Mouse (Mus musculus): ENCODE measurements around the gene Tpt1.
"Not testable (repeated sequence)": the region's sequence is repeated elsewhere in the genome, so short reads cannot be mapped to it uniquely, and the experiment has no call there.

Tpt1 gene

DNA sequence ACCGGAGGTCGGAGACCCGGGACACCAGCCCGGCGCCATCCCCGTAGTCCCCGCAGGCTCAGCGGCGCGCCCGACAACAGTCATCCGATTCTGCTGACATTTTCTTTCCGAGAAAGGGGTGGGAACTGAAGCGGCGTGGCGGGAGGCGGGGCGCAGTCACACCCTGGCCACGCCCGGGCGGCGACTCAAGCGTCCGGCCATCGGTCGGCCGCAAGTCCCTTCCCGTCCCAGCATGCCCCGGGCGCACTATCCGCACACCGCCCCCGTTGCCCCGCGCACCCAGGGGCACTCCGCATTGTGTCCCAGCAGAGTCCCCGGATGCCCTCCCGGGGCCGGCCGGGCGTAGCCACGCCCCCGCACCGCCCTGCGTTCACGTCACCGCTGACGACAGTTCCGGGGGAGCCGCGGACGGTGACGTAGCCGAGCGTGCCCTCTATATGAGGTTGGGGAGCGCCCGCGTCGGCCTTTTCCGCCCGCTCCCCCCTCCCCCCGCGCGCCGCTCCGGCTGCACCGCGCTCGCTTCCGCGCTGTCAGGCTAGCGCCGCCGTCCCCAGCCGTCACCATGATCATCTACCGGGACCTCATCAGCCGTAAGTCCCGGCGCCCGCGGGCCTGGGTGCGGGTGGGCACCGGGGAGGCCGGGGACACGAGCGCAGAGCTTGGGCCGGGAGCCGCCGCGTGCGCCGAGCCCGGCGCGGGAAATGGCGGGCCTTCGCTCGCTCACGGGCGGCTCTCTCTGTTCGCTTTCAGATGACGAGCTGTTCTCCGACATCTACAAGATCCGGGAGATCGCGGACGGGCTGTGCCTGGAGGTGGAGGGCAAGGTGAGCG lies at the start of gene Tpt1:
Tpt1 (plus strand) TSS at position 227 of the 831 bp plus-strand sequence.
- DNase-seq: peak; percentile 95 to 96

DNA sequence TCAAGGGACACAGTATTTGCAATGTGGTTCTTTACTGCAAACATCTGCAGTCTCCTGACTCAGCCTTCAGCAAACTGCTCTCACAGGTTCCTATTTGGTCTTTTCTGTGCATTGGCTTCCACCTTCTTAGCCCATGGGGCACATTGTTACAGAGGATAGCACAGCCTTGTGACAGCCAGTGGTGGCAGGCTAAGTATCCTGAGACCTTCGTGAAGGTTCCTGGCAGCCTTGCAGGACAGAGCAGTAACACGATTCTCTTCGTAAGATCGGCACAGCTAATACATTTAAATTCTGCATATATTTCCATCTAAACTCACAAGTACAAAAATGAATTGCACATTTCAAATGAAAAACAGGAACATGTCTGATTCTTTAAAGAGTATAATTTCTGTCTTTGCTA lies 49.0 kb upstream of the Tpt1 start:
- no peak for DNase-seq

DNA sequence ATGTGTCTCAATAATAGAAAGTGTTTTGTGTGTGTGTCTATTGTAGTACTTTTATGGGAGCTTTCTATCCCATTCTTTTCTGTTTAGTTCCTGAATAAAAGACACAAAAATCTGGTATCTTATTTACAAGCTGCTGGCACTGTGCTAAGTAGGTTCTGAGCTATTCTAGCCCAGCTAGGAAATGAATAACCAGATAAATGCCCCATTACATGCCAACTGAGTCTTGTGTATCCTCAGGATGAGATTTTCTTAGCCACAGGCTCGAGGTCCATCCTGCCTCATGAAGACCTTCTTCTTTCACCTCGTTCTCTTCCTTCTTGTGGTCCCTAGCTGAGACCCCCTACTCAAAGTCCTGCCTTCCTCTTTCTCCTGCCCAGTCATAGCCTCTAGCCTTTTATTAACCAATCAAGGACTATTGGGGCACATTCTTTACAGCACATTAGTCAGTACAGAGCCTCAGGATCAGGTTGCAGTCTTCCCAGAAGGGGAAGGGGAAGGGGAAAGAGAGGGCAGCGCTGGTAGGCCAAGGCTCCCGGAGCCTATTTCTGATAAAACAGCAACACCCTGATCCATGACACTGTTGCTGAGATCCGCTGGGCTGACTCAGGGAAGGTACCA lies 47.0 kb upstream of the Tpt1 start:
- no peak for DNase-seq

DNA sequence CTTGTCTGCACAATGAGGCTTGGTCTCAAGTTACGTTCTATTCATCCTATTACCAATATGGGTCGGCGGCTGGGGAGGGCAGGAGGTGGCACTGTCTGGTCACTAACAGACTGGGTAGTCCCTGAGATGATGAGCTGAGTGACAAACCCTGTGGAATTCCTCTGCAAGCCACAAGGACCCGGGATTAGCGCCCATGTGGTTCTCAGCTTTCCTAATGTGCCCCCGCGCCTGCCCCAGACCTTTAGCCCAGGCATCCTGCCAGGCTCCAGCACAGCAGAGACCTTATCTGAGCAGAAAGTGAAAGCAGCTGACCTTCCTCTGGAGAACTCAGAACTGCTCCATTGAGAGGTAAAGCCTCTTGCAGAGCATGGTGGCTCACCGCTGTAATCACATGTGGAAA lies 37.1 kb upstream of the Tpt1 start:
- DNase-seq: no peak

DNA sequence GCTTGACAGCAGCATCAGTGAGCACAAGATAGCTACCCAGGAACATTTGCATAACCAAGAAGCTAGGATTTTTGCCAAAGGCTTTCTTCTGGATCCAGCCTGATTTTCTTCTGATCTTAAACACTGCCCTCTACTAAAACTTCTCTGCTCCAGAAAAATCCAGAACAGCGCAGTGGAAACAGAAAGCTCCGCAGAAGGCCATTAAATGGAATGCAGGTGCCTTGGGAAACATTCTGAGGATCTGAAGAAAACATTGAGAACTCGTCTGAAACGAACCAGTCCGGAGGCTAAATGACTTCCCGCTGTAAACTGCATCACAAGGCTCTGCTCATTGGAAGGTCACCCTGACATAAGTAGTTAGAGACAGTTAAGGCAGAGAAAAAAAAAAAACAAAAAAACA lies 35.0 kb upstream of the Tpt1 start:
- no peak for DNase-seq

DNA sequence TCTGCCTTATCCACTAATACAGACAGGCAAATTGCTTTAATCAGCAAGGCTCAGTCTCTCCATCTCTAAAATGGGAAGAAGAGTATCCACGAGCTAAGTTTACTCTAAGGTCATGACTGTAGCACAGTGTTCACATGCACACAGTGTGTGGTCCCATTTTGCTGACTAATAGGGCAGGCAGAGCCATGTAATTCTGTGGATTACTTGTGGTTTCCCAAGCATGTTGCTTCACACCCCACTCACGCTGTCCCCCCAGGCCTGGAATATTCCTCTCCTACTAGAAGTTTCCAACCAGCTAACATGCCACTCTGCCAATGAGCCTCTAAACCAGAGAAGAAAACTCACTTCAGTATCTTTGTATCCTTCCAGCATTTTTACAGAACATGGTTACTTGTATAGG lies 26.4 kb upstream of the Tpt1 start:
- no peak for DNase-seq

DNA sequence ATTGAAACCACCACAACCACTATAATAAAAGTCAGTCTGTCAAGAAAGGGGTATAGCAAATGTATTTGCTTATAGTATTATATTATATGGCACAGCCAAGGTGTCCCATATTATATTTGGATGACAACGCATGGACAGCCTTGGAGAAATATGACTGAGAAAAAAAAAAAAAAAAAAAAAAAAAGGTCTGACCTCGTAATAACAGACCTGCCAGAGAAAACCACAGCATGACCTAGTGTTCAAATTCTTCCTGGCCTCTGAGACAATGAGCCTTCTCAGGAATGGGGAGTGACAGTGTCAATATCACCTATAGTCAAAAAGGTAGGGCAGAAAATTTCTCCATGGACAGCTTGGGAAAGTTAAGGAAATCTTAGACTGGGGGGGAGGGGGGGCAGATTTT lies 25.6 kb upstream of the Tpt1 start:
- no peak for DNase-seq

DNA sequence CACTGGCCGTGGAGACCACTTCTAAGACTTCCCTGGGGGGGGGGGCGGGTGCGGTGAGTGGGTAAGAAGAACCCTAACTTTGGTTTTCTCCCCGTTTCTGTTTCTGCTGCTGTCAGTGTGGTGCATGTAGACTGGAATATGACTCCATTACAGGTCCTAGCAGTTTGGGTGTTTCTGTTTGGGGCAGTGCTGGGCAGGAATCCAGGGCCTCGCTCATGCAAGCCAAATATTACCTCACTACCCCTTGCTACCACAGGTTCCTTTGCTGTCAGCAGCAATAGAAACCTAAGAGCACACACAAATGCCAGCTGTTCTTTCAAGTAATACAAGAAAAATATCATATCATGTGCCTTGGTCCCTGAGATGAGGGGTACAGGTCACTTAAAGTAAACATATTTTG lies 24.9 kb upstream of the Tpt1 start:
- no peak for DNase-seq

DNA sequence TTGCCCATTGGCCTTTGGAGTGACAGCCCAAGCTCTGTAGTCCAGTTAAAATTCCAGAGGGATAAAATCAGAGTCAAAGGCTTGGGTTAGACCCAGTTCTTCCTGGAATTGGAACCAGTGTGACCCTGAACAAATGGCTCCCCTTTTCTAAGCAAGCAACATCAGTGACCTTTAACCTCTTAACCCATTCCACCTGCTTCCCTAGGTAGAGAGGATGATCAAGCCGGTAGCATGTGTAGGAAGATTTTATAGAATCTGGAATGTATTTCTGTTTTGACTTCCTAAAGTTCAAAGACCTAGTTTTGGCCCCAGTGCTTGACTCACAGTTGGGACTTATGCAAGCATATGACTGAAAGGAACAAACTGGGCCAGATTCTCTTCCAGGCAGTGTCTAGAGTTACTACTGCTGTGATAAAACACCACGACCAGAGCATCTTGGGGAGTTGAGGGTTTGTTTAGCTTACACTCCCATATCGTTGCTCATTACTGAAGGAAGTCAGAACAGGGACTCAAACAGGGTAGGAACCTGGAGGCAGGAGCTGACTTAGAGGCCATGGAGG lies 18.0 kb upstream of the Tpt1 start:
- no peak for DNase-seq

DNA sequence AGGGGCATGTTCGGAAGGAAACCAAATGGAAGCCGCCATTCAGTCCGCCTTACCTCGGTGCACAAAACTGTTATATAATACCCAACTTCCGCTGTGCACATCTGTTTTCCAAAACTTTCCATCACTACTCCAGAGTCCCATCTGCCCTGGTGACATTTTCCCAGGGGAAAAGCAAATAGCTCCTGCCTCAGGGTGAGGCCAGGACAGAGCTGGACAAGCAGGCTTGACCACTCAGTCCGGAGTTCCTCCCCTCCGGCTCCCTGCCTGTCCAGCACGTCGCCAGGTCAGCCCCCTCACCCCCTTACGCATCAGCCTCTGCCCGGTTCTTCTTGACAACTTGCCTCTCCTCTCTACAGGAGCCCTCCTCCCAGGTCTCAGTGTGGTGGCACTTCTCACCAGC lies 16.7 kb upstream of the Tpt1 start:
- no peak for DNase-seq

DNA sequence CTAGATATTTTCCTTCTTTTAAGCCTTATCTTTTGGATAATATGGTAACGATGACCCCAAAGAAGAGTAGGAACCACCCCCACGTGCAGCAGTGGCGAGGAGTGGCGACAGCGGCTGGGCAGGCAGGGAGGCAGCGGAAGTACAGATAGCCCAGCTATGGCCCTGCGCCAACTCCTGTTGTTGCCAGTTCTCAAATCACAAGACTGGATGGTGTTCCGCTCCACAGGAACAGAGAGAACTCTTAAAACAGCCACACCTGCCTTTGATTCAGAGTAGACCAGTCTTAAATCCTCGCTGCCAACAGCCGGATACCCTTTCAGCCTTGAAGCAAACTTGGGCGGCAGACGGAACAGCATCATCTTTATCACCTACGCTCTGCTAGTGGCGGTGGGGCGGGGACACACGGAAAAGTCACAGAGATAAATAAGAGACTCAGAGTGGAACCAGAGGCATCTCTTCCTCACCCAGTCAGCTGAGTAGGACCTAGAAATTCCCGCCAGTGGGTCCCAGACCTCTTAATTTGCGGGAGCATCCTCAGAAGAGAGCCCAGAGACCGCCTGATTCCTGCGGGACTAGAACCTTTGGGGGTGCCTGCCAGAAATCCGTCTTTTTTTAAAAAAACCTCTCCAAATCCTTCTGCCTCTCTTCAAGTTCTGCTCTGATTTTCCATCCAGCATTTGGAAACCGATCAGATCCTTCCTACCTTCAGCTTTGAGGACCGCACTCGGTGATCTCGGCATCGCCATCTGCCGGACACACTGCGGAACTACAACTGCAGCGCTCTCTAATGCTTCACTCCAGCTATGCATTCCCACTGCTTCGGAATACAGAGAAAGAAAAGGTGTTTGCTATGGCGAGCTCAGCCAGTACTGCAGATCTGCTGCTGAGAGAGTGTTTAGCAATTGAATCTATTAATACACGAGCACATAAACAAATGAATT lies 15.8 kb upstream of the Tpt1 start:
- DNase-seq: peak; percentile 46 to 48

DNA sequence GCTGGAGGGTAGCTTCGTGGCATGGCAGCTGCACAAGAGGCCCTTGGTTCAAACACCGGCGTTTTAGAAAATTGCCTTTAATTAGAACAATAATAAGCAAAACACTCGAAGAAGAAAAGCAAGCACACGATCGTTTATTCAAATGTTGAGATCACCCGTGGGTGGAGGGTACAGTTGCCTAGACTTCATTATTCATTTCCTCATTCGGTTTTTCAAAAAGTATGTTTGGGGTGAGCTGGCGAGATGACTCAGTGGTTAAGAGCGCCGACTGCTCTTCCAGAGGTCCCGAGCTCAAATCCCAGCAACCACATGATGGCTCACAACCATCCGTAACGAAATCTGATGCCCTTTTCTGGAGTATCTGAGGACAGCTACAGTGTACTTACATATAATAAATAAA lies 15.1 kb upstream of the Tpt1 start:
- not testable (repeated sequence) for DNase-seq

DNA sequence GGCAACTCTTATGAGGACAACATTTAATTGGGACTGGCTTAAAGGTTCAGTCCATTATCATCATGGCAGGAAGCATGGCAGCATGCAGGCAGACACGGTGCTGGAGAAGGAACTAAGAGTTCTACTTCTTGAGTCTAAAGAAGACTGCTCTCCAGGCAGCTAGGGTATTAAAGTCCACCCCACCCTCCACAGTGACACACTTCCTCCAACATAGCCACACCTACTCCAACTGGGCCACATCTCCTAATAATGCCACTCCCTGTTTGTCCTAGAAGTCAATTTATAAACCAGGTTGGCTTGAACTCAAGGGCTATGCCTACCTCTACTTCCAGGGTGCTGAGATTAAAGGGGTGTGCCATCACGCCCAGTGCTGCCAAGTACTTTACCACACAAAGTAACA lies 12.9 kb upstream of the Tpt1 start:
- DNase-seq: no peak

DNA sequence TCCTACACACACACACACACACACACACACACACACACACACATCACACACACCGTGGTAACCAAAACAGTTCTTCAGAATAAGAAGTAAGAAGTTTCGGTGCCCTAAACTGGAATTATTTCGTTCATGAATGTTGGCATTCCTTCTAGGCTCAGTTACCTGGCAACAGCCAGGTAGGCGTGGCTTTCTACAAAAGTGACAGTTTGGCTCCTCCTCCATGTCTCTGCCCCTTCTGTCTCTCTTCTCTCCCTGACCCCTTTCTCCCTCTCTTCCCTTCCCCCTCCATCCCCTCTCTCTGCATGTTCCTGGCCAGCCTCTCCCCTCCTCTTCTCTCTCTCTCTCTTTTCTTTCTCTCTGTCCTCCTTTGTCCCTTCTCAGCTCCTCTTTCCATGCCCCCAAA lies 11.9 kb upstream of the Tpt1 start:
- DNase-seq: no peak

DNA sequence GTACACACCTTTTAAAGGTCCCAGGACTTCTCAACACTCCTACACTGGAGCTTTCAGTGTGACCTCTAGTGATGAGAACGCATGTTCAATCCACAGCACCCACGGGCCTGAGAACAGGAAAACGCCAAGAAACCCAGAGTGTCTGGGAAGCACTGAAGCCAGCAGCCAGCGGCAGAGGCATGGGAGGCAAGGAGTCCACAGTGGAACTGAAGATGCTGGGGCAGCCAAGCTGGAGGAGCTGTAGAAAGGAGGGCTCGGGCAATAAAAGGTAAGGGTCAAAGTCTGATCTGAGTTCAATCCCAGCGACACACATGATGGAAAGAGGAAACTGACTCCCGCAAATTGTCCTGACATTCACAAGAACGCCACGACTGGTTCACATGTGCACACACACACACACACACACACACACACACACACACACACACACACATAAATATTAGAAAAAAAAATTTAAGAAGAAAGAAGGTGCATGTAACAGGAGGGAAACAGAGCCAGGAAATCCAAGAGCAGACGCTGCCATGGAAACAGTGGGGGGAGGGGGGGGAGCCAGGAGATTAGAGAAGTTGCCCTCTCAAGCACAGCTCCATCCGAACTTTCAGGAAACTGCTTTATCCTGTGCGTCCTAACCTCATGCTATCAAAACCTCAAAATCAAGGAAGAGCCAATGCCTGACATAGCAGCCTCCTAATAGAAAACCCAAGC lies 11.2 kb upstream of the Tpt1 start:
- no peak for DNase-seq

DNA sequence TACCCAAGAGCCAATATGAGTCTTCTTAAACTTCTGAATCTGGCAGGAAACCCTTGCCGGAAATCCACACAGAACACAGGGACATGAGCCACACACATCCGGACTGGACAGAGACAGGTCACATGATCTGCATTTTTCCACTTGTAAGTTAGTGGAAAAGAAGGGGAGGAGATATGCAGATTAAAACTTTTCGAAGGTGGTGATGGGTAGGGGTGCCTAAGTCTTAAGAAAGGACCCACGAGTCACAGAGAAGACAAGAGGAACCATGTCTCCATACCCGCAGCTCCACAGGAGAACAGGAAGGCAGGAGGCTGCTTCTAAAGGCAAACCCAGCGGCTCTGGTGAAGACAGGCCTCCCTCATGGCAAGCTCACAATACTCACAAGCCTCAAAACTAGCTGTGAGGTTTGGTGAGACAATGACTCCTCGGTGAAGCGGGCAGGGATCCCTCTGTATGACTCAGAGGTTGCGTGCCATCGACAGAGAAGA lies 10.6 kb upstream of the Tpt1 start:
- peak; percentile 26 to 59 for DNase-seq

DNA sequence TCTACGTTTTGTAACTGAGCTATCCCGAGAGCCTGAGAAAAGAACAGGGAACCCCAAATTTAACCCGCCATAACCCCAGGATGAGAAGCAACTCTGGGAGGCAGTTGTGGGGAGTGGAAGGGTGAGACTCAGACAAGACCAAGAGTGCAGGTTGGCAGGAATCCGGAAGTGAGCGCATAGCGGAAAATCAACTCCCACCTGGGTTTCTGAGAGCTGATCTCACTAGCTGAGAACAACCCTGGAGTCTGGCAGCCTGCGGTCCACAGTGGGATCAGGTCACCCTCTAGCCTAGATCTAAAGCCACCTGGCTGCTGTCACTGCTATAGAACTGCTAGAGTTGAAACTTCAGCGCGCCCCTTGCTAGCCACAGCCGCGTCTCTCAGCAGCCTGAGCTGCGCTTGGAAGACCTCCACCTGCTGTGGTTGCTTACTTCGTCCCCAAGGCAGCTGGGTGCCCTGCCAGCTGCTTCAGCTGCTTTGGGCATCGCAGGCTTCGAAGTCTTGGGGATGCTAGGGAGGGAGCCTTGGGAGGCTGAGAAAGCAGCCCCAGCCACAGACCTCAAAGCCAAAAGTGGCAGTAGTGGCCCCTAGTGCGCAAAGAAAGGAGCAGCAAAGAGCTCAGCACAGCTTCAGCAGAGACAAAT lies 10.0 kb upstream of the Tpt1 start:
- DNase-seq: peak; percentile 64 to 77

DNA sequence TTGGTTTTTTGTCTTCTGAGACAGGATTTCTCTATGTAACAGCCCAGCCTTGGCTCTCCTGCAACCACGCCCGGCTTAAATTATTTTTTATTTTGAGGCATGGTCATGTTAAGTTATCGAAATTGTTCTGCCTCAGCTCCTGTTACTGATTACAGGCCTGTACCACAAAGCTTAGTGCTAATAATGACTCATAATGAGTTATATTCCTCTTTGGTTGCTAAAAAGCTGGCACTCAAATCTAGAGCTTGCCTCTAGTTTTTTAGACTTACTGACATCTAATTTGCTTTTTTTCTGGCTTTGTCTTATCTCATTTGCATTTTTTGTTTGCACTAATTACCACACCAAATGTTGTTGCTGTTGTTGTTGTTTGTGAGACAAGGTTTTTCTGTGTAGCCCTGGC lies 8.3 kb upstream of the Tpt1 start:
- no peak for DNase-seq

DNA sequence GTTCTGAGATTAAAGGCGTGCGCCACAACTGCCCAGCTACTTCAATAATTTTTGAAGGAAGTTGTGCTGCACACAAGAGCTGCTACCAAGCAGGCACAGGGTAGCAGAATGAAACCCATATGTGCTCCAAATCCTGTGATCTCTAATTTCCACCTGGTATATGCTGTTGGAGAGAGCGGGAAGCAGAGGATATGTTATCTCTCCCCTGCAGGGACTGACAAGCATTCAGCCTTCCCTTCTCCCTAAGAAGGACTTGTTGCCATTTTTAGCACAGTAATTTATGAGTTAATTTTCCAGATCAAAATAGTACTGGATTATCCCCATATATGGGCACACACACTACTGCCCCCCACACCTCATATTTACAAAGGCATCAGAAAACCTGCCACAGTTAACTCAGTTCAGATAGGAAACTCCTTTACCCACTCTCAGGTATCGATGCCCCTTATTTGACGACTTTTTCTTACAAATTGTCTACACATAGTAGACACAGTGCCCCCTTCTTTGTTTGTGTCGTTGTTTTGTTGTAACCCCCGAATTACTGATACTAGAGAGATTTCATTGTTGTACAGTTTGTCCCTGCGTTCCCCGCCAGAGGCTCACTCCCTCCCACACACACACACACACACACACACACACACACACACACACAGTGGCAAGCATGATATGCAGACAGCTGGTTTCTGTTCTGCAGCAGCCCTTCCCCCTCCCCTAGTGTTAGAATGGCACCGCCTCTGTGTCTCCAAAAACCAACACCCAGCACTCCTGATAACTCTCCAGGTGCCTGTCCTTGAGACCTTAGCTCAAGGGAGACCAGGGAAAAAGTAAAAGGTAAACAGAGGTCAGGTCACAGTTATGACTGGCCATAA lies 7.6 kb upstream of the Tpt1 start:
- peak; percentile 27 to 52 for DNase-seq

DNA sequence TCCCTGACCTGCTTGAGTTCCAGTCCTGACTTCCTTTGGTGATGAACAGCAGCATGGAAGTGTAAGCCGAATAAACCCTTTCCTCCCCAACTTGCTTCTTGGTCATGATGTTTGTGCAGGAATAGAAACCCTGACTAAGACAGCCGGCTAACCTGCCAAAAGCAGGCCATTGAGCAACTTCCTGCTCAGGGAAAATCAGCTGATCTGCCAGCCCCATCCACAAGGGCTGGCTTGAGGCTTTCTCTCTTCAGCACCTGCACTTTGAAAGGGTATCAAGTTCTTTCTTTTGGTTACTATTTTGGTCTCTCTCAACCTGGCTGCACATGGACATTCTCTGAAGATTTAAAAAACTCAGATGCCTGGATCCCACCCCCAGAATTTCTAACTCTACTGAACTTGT lies 3.1 kb upstream of the Tpt1 start:
- DNase-seq: peak in 1 of 2 experiments; percentile 23
